Mouse (Mus musculus) heart, adult 8-10 months (tissue): ENCODE measurements around the gene 1700067K01Rik. TPM values are rescaled to one million over a fixed set of nuclear protein-coding genes. Genes with fewer than 3 reads are reported as not detected.

Source experiments
- DNase-seq: peaks from one replicate; pipeline ENCODE4 v3.0.0; 2022; ENCODE audit warnings: low spot score
- microRNA-seq: library from miRNA; unstranded; fragments of <30 nt; microRNA quantifications from one replicate; pipeline ENCODE4 v1.2.0, GENCODE M21; 2022
- total RNA-seq, 4 experiments: library from RNA; stranded (reverse); gene quantifications; 2 replicates each; pipeline ENCODE4 v1.2.4; 2022

The 1700067K01Rik gene
- total RNA-seq, 4 experiments from 2014 or later: 0.25 to 0.50 (median 0.33) TPM; not detected in 1

- no peak for DNase-seq
Measured at GRCm38 (mm10) chr8:84048171-84048570, 46.9 kb downstream of the 1700067K01Rik start.

GRCm38 (mm10) chr8:84052746-84053145, 51.4 kb downstream of the 1700067K01Rik start:
- no peak for DNase-seq

- DNase-seq: no peak
Measured at GRCm38 (mm10) chr8:84053229-84053628, 51.9 kb downstream of the 1700067K01Rik start.

Small RNAs within 50 kb of the gene (microRNA-seq; reads per million reads assigned to microRNA genes)
- gene Mir1199 (13.4 reads per million, percentile 30 among the genes with 10 or more reads in this experiment), gene Mir8111 (9.2 reads per million, percentile 23 among the genes with 10 or more reads in this experiment)

Other genes with a start within 250 kb of the 1700067K01Rik start
- gene Adgrl1, start 101.4 kb upstream of the 1700067K01Rik start, total RNA-seq: 10 to 100 TPM; 10.8 to 17.6 (median 14.2) TPM
- gene Gm10644, start 46.3 kb upstream of the 1700067K01Rik start, total RNA-seq: 1 to 10 TPM; 1.3 to 2.5 (median 1.9) TPM
- gene Asf1b, start 46.0 kb upstream of the 1700067K01Rik start, total RNA-seq: 1 to 10 TPM in 3 of 4 experiments, under 1 TPM in 1; 0.81 to 2.4 (median 1.7) TPM
- 100 to 1,000 TPM; 314 to 382 (median 360) TPM for gene Prkaca, start 28.5 kb upstream of the 1700067K01Rik start, total RNA-seq
- 10 to 100 TPM; 26.4 to 28.5 (median 27.2) TPM for gene Samd1, start 3.8 kb upstream of the 1700067K01Rik start, total RNA-seq
- 1 to 10 TPM; 1.6 to 4.0 (median 3.2) TPM for gene 2210011C24Rik, start 10.7 kb downstream of the 1700067K01Rik start, total RNA-seq
- under 1 TPM; 0.11 to 0.41 (median 0.23) TPM for gene Palm3, start 20.0 kb downstream of the 1700067K01Rik start, total RNA-seq
- 1 to 10 TPM; 2.7 to 4.5 (median 3.1) TPM for gene Il27ra, start 41.1 kb downstream of the 1700067K01Rik start, total RNA-seq
- gene Rln3, start 43.5 kb downstream of the 1700067K01Rik start, total RNA-seq: not detected
- gene Gm10643, start 63.6 kb downstream of the 1700067K01Rik start, total RNA-seq: 1 to 10 TPM; 4.6 to 7.5 (median 5.4) TPM
- 10 to 100 TPM in 1 of 4 experiments, 1 to 10 TPM in 3; 6.7 to 10.0 (median 9.2) TPM for gene Rfx1, start 65.3 kb downstream of the 1700067K01Rik start, total RNA-seq
- 1 to 10 TPM; 6.3 to 8.2 (median 8.0) TPM for gene Dcaf15, start 103.3 kb downstream of the 1700067K01Rik start, total RNA-seq
- under 1 TPM in 2 of 4 experiments, not detected in 2; 0.11 TPM for gene Podnl1, start 124.5 kb downstream of the 1700067K01Rik start, total RNA-seq
- 10 to 100 TPM; 10.9 to 14.6 (median 12.3) TPM for gene Cc2d1a, start 146.4 kb downstream of the 1700067K01Rik start, total RNA-seq
- gene 4930432K21Rik, start 146.5 kb downstream of the 1700067K01Rik start, total RNA-seq: 1 to 10 TPM in 1 of 4 experiments, under 1 TPM in 3; 0.17 to 1.2 (median 0.31) TPM
- 1 to 10 TPM in 3 of 4 experiments, under 1 TPM in 1; 0.98 to 1.7 (median 1.5) TPM for gene Nanos3, start 183.7 kb downstream of the 1700067K01Rik start, total RNA-seq
- gene Zswim4, start 235.6 kb downstream of the 1700067K01Rik start, total RNA-seq: 1 to 10 TPM; 6.6 to 8.0 (median 7.2) TPM
- 100 to 1,000 TPM; 165 to 232 (median 189) TPM for gene D8Ertd738e, start 248.2 kb downstream of the 1700067K01Rik start, total RNA-seq